14 mouse cellular contexts compared by ENCODE assay signal in genomic region chr2:141327296-141327695, GRCm38 (mm10).
"Had no signal": no experiment of that assay in that cellular context is flagged by ENCODE, and none has a peak within 500 bp of the region (broad histone marks: within the 10 kb centered on the region; RNA-seq: fewer than 3 reads in every experiment).

No protein-coding gene starts in this region.

- DNase-seq: kidney, adult 2 months; kidney, postnatal 25 days; layer of hippocampus, adult 9-11 months; liver; lung, adult 18-20 months; lung, postnatal 10 days; lung, postnatal 36 days; midbrain, embryonic 14.5 days; right cerebral cortex, postnatal 25 days; spleen, adult 18-20 months; thymus, adult 18-20 months; thymus, postnatal 36 days had no signal

- ATAC-seq: intestine, postnatal 0 days; liver, embryonic 12.5 days had no signal
